Mouse (Mus musculus) ES-Bruce4 (cell line): ENCODE results near the gene Fpgs.

Experiments
- CTCF ChIP-seq: IDR thresholded peaks from one replicate; pipeline ENCODE4 v1.8.1; 2011; ENCODE audit warnings: low read depth, low read length
- EP300 ChIP-seq: IDR thresholded peaks from 2 replicates; pipeline ENCODE4 v1.6.1; 2011; ENCODE audit warnings: low read depth, low read length; ENCODE audit not compliant: insufficient read depth

- TF ChIP-seq CTCF (no peak), EP300 (no peak)
These were observed 7.5 kb upstream of the Fpgs start for GRCm38 (mm10) chr2:32711301-32712056.
